Mouse (Mus musculus) neural tube, embryonic 14.5 days (tissue): Measurements from ENCODE around the gene Ddi2. TPM values are rescaled to one million over a fixed set of nuclear protein-coding genes. Genes with fewer than 3 reads are reported as not detected.
A peak's percentile ranks its signal among the peaks of the same experiment; 100 is the strongest.

Experiments used
- ATAC-seq: fragments of 200-750 bp; cut with Nextera tagmentation; 2 replicates; pipeline ENCODE4 v1.8.0; 2017; ENCODE audit warnings: low read depth, mild to moderate bottlenecking, moderate TSS enrichment, moderate library complexity
- H3K27ac ChIP-seq: fragments of 300-500 bp; sonication (generic); 2 replicates; pipeline ENCODE4 v1.5.1; 2014; ENCODE audit warnings: low read depth, mild to moderate bottlenecking, control low read depth, low read length, moderate library complexity, mixed read lengths
- H3K27me3 ChIP-seq: fragments of 300-500 bp; sonication (generic); 2 replicates; pipeline ENCODE4 v1.6.1; 2014; ENCODE audit warnings: low read length; ENCODE audit not compliant: control insufficient read depth, insufficient read depth
- H3K36me3 ChIP-seq: fragments of 300-500 bp; sonication (generic); 2 replicates; pipeline ENCODE4 v1.6.1; 2014; ENCODE audit warnings: low read length, mixed read lengths; ENCODE audit not compliant: control insufficient read depth, insufficient read depth
- H3K4me1 ChIP-seq: fragments of 300-500 bp; sonication (generic); 2 replicates; pipeline ENCODE4 v1.6.1; 2014; ENCODE audit warnings: low read length; ENCODE audit not compliant: control insufficient read depth, insufficient read depth
- H3K4me2 ChIP-seq: fragments of 300-500 bp; sonication (generic); 2 replicates; pipeline ENCODE4 v1.6.1; 2014; ENCODE audit warnings: mild to moderate bottlenecking, low read depth, low read length, control low read depth
- H3K4me3 ChIP-seq: fragments of 300-500 bp; sonication (generic); 2 replicates; pipeline ENCODE4 v1.5.1; 2014; ENCODE audit warnings: low read depth, low read length, control low read depth, mixed read lengths
- H3K9ac ChIP-seq: fragments of 300-500 bp; sonication (generic); replicated peaks from 2 replicates; pipeline ENCODE4 v1.6.1; 2014; ENCODE audit warnings: low read depth, mild to moderate bottlenecking, control low read depth, low read length, mixed read lengths
- H3K9me3 ChIP-seq: fragments of 300-500 bp; sonication (generic); 2 replicates; pipeline ENCODE4 v1.6.1; 2016; ENCODE audit warnings: low read length; ENCODE audit not compliant: control insufficient read depth
- WGBS: fragments of 180-500 bp; shearing (Covaris S2); extraction: QIAGEN DNeasy Blood & Tissue Kit; methylation state at CpG from one replicate; pipeline ENCODE4 v1.1.7; 2014; 5-methylcytosine and 5-hydroxymethylcytosine counted together
- polyA plus RNA-seq: library from polyadenylated mRNA; unstranded; fragments of >200 nt; fragmentation: Nextera tagmentation; extraction: Ambion mirVana; gene quantifications from 2 replicates; pipeline ENCODE4 v1.2.1, GENCODE M21; 2014

Gene Ddi2
- polyA plus RNA-seq, 1 experiment from 2014 or later: 11.5 TPM

DNA sequence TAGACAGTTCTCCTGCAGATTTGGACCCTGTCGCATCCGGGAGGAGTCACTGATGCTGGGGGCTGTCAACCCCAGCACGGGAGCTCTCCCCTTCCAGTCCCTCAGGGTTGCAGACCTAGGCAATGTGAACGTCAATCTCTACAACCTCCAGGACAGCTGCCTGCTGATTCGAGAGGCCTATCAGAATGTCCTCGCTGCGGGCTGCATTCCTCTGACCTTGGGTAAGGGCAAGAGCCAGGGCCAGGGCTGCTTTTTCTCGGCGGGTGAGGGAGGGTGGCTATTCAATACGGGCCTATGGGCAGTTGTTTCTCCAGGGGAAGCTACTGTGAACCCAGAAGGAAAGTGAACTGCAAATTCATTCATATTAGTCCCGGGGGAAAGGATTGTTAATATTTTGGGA lies 26.3 kb upstream of the Ddi2 start:
- no peak overlapping the region for H3K4me3 ChIP-seq
- H3K27ac ChIP-seq: no peak overlapping the region
- H3K4me1 ChIP-seq: no peaks in the 10 kb centered on the region
- no peaks in the 10 kb centered on the region for H3K9me3 ChIP-seq
- no peak for ATAC-seq
- no peak overlapping the region for H3K9ac ChIP-seq
- 41% methylated on average over 11 of the region's 11 CpGs for WGBS
- no peaks in the 10 kb centered on the region for H3K36me3 ChIP-seq
- no peaks in the 10 kb centered on the region for H3K27me3 ChIP-seq
- H3K4me2 ChIP-seq: no peak overlapping the region

DNA sequence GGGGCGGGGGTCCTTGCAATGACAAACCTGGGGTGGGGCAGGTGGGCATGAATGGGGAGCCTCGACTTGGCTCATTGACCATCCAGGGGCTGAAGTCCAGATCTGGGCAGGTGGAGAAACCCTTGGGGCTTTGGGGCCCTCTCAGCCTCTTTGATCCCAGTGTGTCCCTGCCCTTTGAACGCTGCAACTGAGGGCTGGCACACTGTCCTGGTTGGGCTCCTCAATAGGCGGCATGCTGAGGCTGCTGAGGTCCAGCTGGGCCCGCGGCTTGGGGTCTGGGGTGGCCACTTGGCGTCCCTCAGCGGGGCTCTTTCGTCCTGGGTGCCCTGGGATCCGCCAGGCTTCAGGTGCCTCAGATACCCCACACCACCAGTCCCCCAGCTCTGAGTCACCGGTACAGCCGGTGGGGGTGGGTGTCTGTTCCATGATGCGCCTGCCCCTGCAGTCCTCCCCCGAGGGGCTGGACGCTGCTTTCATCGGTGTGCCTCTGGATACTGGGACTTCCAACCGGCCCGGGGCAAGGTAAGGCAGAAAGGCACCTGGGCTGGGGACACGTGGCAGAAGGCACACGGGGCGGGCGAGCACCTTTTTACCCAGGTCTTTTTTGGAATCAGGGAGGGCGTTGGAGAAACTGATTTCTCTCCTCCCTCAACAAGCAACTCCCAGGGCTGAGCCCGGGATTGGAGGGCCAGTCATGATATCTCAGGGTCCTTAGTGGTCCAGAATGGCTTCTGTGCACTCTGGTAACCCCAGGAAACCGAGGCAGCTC lies 23.5 kb upstream of the Ddi2 start, which contains the start of gene Agmat:
Agmat (plus strand) TSS at position 95 of the 769 bp plus-strand sequence.
- no peak for ATAC-seq

GRCm38 (mm10) chr4:141742381-141742780 lies 19.2 kb upstream of the Ddi2 start:
- Histone ChIP-seq H3K27ac (no peak overlapping the region), H3K4me2 (no peak overlapping the region), H3K4me1 (no peaks in the 10 kb centered on the region), H3K9me3 (no peaks in the 10 kb centered on the region), H3K4me3 (no peak overlapping the region), H3K36me3 (no peaks in the 10 kb centered on the region), H3K9ac (no peak overlapping the region), H3K27me3 (no peaks in the 10 kb centered on the region)
- no peak for ATAC-seq
- WGBS: 94% methylated on average over 4 of the region's 4 CpGs

More for the DNA sequence above, 23.5 kb upstream of the Ddi2 start, which contains the start of gene Agmat:
- Histone ChIP-seq H3K4me1 (no peaks in the 10 kb centered on the region), H3K9me3 (no peaks in the 10 kb centered on the region), H3K27me3 (no peaks in the 10 kb centered on the region), H3K27ac (no peak within 1 kb of the TSS), H3K4me3 (no peak within 1 kb of the TSS), H3K36me3 (no peaks in the 10 kb centered on the region), H3K4me2 (no peak within 1 kb of the TSS), H3K9ac (no peak within 1 kb of the TSS)
- 23% methylated on average over 25 of the region's 25 CpGs for WGBS

- no peak for ATAC-seq
- WGBS: 79% methylated on average over 9 of the region's 9 CpGs
- Histone ChIP-seq H3K4me1 (no peaks in the 10 kb centered on the region), H3K4me2 (no peak overlapping the region), H3K36me3 (no peaks in the 10 kb centered on the region), H3K27me3 (no peaks in the 10 kb centered on the region), H3K9me3 (no peaks in the 10 kb centered on the region), H3K4me3 (no peak overlapping the region), H3K9ac (no peak overlapping the region), H3K27ac (no peak overlapping the region)
Measured at GRCm38 (mm10) chr4:141741856-141742255, 18.6 kb upstream of the Ddi2 start.

GRCm38 (mm10) chr4:141738015-141738414 lies 14.8 kb upstream of the Ddi2 start:
- Histone ChIP-seq H3K27ac (no peak overlapping the region), H3K4me2 (no peak overlapping the region), H3K27me3 (no peaks in the 10 kb centered on the region), H3K4me1 (peaks cover 4% of the 10 kb centered on the region; the same call in 1 of the 2 replicates), H3K4me3 (no peak overlapping the region), H3K36me3 (no peaks in the 10 kb centered on the region), H3K9me3 (no peaks in the 10 kb centered on the region), H3K9ac (no peak overlapping the region)
- WGBS: 78% methylated on average over 8 of the region's 8 CpGs
- ATAC-seq: no peak

DNA sequence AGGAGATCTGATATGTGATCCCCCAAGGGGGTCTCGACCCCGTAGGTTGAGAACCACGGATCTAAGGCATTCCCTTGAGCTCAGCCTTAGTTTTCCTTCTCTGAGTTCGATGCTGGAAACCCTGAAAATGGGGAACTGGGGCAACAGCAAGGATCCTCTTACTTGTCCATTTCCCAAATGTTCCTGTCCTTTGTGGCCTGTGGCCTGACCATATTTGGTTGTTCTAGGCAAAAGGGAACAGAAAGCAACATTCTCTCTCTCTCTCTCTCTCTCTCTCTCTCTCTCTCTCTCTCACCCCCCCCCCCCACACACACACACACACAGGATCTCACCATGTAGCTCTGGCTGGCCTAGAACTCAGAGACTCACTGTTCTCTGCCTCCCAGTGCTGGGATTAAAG lies 13.6 kb upstream of the Ddi2 start:
- no peak for ATAC-seq

GRCm38 (mm10) chr4:141735206-141735560 lies 12.0 kb upstream of the Ddi2 start:
- 23% methylated on average over 9 of the region's 9 CpGs for WGBS
- Histone ChIP-seq H3K36me3 (no peaks in the 10 kb centered on the region), H3K4me1 (peaks cover 4% of the 10 kb centered on the region; the same call in 1 of the 2 replicates), H3K4me3 (peak overlapping the region; percentile 36), H3K9me3 (no peaks in the 10 kb centered on the region), H3K9ac (0 out of 2 replicates have a peak overlapping the region, but pooled peaks have one; percentile 32), H3K27me3 (no peaks in the 10 kb centered on the region), H3K4me2 (peak overlapping the region; percentile 71), H3K27ac (no peak overlapping the region)
- no peak; the same call in 1 of the 2 replicates for ATAC-seq

More for the DNA sequence above, 13.6 kb upstream of the Ddi2 start:
- Histone ChIP-seq H3K9me3 (no peaks in the 10 kb centered on the region), H3K27me3 (no peaks in the 10 kb centered on the region), H3K9ac (no peak overlapping the region), H3K4me2 (no peak overlapping the region), H3K27ac (no peak overlapping the region), H3K4me3 (no peak overlapping the region), H3K4me1 (peaks cover 4% of the 10 kb centered on the region; the same call in 1 of the 2 replicates), H3K36me3 (no peaks in the 10 kb centered on the region)
- 83% methylated on average over 4 of the region's 4 CpGs for WGBS

DNA sequence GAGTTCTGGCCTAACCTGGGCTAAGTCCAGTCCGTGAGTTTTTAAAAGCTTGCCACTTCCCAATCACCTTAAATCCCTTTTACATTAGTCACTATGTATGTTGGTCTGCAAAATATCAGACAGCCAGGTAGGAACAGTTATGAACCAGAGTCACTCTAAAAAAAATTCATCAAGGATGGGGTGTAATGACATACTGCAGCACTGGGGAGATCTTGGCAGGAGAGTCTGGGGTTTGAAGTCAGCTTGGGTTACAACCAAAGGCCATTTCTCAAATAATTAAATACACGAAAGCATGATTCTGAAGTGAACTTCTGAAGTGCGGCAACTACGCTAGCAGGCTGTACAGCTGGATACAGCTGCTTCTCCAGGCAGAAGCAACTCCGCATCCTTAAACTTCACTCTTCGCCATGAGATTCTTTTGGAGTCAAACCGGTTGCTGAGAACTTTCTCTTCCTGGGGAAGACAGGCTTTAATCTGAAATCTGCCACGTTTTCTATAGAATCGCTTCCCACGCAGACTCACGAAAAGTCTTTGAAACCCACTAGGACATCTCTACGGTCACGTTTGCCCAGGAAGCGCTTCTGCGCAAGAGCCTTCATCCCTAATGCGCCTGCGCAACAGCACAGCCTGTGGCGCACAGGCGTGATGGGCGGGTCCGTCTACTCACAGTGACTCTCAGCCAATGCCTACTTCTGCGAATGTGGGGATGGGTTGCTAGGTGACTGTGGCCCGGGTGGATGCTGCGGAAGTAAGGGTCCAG lies 11.4 kb upstream of the Ddi2 start:
- Histone ChIP-seq H3K36me3 (no peaks in the 10 kb centered on the region), H3K4me2 (peak overlapping the region; percentile 71), H3K27me3 (no peaks in the 10 kb centered on the region), H3K4me3 (peak overlapping the region; percentile 36), H3K9ac (peak overlapping the region; percentile 32; the same call in 1 of the 2 replicates), H3K9me3 (no peaks in the 10 kb centered on the region), H3K4me1 (peaks cover 4% of the 10 kb centered on the region; the same call in 1 of the 2 replicates), H3K27ac (no peak overlapping the region)
- 8% methylated on average over 24 of the region's 24 CpGs for WGBS
- ATAC-seq: peak; percentile 99

- H3K36me3 ChIP-seq: no peaks in the 10 kb centered on the region
- H3K4me2 ChIP-seq: no peak overlapping the region
- WGBS: 87% methylated on average over 5 of the region's 5 CpGs
- no peak overlapping the region for H3K9ac ChIP-seq
- H3K9me3 ChIP-seq: no peaks in the 10 kb centered on the region
- no peak overlapping the region for H3K4me3 ChIP-seq
- peaks cover 4% of the 10 kb centered on the region; the same call in 1 of the 2 replicates for H3K4me1 ChIP-seq
- no peaks in the 10 kb centered on the region for H3K27me3 ChIP-seq
- no peak for ATAC-seq
- H3K27ac ChIP-seq: no peak overlapping the region
Measured at GRCm38 (mm10) chr4:141731766-141732165, 8.5 kb upstream of the Ddi2 start.
